Mouse (Mus musculus): ENCODE measurements at regions not wholly inside any gene's neighbourhood (a gene's known extent, or its start where the extent isn't known, plus 50 kb on each side); places are given as distances from the start of the nearest gene placed in this dataset.

GRCm38 (mm10) chr8:96362853-96363445, 474.6 kb upstream of the Got2 start:
- Histone ChIP-seq H3K4me1 (ENCODE audit: insufficient read depth, low read length) (no peaks in the 10 kb centered on the region), H3K4me2 (ENCODE audit: low read depth, low read length) (no peak overlapping the region), H3K9me3 (ENCODE audit: low read length) (no peaks in the 10 kb centered on the region), H3K4me3 (ENCODE audit: low read length) (no peak overlapping the region), H3K36me3 (ENCODE audit: insufficient read depth, low read length) (no peaks in the 10 kb centered on the region), H3K27me3 (ENCODE audit: insufficient read depth, low read length) (no peaks in the 10 kb centered on the region), H3K9ac (replicated peaks; ENCODE audit: low read length) (no peak overlapping the region), H3K27ac (no peak overlapping the region)
- DNase-seq (ENCODE audit: low spot score): peak; percentile 2
- WGBS: 29% methylated on average over 14 of the region's 14 CpGs
- TF ChIP-seq CTCF (IDR thresholded peaks at IDR 0.05; ENCODE audit: low read depth): no peak
- no peak for ATAC-seq

DNA sequence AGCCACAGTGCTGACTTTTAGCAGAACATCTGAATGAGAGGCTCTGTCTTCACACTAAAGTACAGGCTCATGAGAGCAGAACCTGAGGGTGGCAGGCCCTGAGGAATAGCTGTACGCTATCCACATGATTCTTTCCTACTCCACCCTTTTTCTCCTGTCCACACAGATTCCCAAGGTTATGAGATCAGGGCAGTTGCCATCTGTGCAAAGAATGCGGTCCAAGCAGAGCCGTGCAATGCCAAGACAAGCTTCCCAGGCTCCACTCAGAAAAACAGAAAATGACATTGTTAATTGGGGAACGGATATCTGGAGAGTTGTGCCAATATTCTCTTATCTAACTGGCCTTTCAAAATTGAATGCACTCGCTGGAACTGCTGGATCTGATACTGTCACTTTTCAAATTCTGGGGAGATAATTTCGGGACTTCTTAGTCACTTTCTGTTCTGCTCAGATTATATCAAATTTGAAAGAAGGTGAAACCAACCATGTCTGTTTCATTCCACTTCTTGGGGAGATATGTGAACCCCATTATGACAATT, 462.3 kb upstream of the Got2 start:
- H3K27me3 ChIP-seq (ENCODE audit: insufficient read depth, low read length): no peaks in the 10 kb centered on the region
- TF ChIP-seq CTCF (IDR thresholded peaks at IDR 0.05; ENCODE audit: low read depth): no peak
- ATAC-seq (no peak), DNase-seq (ENCODE audit: low spot score) (peak; percentile 23)
- H3K36me3 ChIP-seq (ENCODE audit: insufficient read depth, low read length): no peaks in the 10 kb centered on the region
- no peaks in the 10 kb centered on the region for H3K4me1 ChIP-seq (ENCODE audit: insufficient read depth, low read length)
- H3K9ac ChIP-seq (replicated peaks; ENCODE audit: low read length): no peak overlapping the region
- no peaks in the 10 kb centered on the region for H3K9me3 ChIP-seq (ENCODE audit: low read length)
- no peak overlapping the region for H3K27ac ChIP-seq
- H3K4me2 ChIP-seq (ENCODE audit: low read depth, low read length): no peak overlapping the region
- H3K4me3 ChIP-seq (ENCODE audit: low read length): no peak overlapping the region
- 55% methylated on average over 6 of the region's 6 CpGs for WGBS

DNA sequence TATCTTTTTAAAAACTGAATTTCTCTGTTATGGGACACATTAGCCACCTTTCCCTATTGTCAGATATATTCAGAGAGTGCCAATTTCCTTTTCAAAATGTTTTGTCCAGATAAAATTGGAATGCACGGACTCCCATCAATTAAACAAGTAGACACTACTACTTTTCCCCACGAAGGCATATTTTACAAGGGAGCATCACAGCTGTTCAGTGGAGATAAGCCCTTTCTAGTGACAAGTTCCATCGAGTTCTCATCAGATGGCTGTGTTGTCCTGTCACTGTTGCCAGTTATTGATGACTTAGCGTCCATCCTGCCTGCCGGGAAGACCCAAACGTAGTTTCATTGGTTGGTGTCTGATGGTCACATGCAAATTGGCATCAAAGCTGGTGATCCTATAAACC, 461.2 kb upstream of the Got2 start:
- Histone ChIP-seq H3K9me3 (ENCODE audit: low read length) (no peaks in the 10 kb centered on the region), H3K36me3 (ENCODE audit: insufficient read depth, low read length) (no peaks in the 10 kb centered on the region), H3K27me3 (ENCODE audit: insufficient read depth, low read length) (no peaks in the 10 kb centered on the region), H3K4me3 (ENCODE audit: low read length) (no peak overlapping the region), H3K4me1 (ENCODE audit: insufficient read depth, low read length) (no peaks in the 10 kb centered on the region), H3K9ac (replicated peaks; ENCODE audit: low read length) (no peak overlapping the region), H3K27ac (no peak overlapping the region), H3K4me2 (ENCODE audit: low read depth, low read length) (no peak overlapping the region)
- TF ChIP-seq CTCF (IDR thresholded peaks at IDR 0.05; ENCODE audit: low read depth): no peak
- 72% methylated on average over 6 of the region's 6 CpGs for WGBS
- ATAC-seq (no peak), DNase-seq (ENCODE audit: low spot score) (no peak)

DNA sequence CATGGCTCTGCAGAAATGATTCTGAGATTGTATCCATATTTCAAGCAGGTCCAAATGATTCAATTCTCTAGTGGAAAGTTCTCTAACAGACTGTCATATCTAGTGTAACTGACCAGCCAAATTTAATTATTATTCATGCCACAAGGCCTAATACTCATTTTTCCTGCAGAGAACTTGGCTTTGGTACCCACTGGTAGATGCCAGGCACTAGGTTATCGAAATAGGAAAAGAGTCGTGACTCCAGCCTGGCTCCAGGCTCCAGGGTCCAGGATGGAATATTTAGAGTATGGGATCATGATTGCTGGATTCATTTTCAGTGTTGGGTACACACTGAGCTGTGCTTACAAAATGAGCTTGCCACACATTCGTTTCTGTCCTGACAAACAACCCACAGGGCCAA, 452.4 kb upstream of the Got2 start:
- DNase-seq (ENCODE audit: low spot score) (no peak), ATAC-seq (no peak)
- Histone ChIP-seq H3K4me2 (ENCODE audit: low read depth, low read length) (no peak overlapping the region), H3K4me3 (ENCODE audit: low read length) (no peak overlapping the region), H3K9ac (replicated peaks; ENCODE audit: low read length) (no peak overlapping the region), H3K9me3 (ENCODE audit: low read length) (no peaks in the 10 kb centered on the region), H3K36me3 (ENCODE audit: insufficient read depth, low read length) (no peaks in the 10 kb centered on the region), H3K27ac (no peak overlapping the region), H3K4me1 (ENCODE audit: insufficient read depth, low read length) (no peaks in the 10 kb centered on the region), H3K27me3 (ENCODE audit: insufficient read depth, low read length) (no peaks in the 10 kb centered on the region)
- no peak for TF ChIP-seq CTCF (IDR thresholded peaks at IDR 0.05; ENCODE audit: low read depth)
- WGBS: 65% methylated on average over 3 of the region's 3 CpGs

DNA sequence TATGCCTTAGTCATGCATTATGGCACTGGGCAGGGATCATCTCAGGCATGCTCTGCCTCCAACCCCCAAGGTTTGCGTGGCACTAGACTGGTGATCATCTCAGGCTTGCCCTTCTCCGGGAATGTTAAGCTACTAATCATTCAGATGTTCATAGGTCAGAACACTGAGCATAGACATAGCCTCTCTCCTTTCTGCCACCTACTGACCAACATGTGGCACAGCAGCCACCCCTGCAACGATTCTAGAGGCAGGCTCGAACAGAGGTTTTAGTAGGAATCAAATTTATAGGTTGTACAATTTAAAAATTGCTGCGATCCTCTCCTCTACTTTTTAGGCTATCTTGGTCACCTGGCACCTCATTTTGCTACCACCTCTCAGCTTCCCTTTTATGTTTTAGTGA, 430.0 kb upstream of the Got2 start:
- Histone ChIP-seq H3K9me3 (ENCODE audit: low read length) (no peaks in the 10 kb centered on the region), H3K36me3 (ENCODE audit: insufficient read depth, low read length) (no peaks in the 10 kb centered on the region), H3K27me3 (ENCODE audit: insufficient read depth, low read length) (no peaks in the 10 kb centered on the region), H3K27ac (no peak overlapping the region), H3K4me1 (ENCODE audit: insufficient read depth, low read length) (no peaks in the 10 kb centered on the region), H3K4me3 (ENCODE audit: low read length) (no peak overlapping the region), H3K4me2 (ENCODE audit: low read depth, low read length) (no peak overlapping the region), H3K9ac (replicated peaks; ENCODE audit: low read length) (no peak overlapping the region)
- WGBS: 83% methylated on average over 5 of the region's 5 CpGs
- no peak for ATAC-seq
- no peak for DNase-seq (ENCODE audit: low spot score)
- peak; percentile 42 for TF ChIP-seq CTCF (IDR thresholded peaks at IDR 0.05; ENCODE audit: low read depth)

DNA sequence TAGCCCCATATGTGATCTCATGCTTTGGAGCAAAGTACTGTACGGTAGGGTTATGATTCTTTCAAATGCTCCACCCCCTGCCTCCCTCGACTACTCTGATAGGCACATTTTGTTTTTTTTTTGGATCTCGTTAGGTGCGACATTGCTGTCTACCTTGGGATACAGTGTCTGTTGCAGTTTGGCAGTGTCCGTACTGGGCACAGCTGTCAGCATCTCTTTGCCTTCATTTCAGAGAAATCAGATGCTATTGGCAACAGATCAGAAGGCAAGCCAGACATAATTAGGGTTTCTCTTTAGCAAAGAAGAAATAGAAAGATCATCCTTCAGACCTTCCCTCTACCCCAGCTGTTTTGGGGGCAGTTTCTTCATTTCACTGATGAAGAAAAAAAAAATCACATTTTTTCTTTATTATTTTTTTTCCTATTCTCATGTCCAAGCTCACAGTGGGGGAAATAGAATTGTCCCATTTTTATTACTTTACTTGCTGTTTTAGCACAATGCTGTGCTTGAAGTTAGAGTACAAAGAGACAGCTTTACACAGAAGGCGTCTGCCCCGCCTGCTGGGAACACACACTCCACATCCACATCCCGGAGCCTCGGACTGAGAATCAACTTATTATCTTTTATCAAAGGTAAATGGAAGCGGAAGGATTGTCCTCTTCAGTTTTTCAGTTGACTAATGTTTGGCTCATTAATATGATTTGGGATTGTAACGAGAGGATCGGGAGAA, 420.8 kb upstream of the Got2 start:
- H3K9ac ChIP-seq (replicated peaks; ENCODE audit: low read length): no peak overlapping the region
- H3K4me3 ChIP-seq (ENCODE audit: low read length): no peak overlapping the region
- ATAC-seq: no peak
- 59% methylated on average over 12 of the region's 12 CpGs for WGBS
- no peak overlapping the region for H3K27ac ChIP-seq
- H3K9me3 ChIP-seq (ENCODE audit: low read length): no peaks in the 10 kb centered on the region
- H3K4me2 ChIP-seq (ENCODE audit: low read depth, low read length): no peak overlapping the region
- no peaks in the 10 kb centered on the region for H3K4me1 ChIP-seq (ENCODE audit: insufficient read depth, low read length)
- H3K27me3 ChIP-seq (ENCODE audit: insufficient read depth, low read length): no peaks in the 10 kb centered on the region
- H3K36me3 ChIP-seq (ENCODE audit: insufficient read depth, low read length): no peaks in the 10 kb centered on the region
- TF ChIP-seq CTCF (IDR thresholded peaks at IDR 0.05; ENCODE audit: low read depth): no peak
- DNase-seq (ENCODE audit: low spot score): peak; percentile 9

GRCm38 (mm10) chr8:96296643-96297042, 408.3 kb upstream of the Got2 start:
- no peak for DNase-seq (ENCODE audit: low spot score)
- Histone ChIP-seq H3K27ac (no peak overlapping the region), H3K36me3 (ENCODE audit: insufficient read depth, low read length) (no peaks in the 10 kb centered on the region), H3K9me3 (ENCODE audit: low read length) (no peaks in the 10 kb centered on the region), H3K4me2 (ENCODE audit: low read depth, low read length) (no peak overlapping the region), H3K4me3 (ENCODE audit: low read length) (no peak overlapping the region), H3K9ac (replicated peaks; ENCODE audit: low read length) (no peak overlapping the region), H3K27me3 (ENCODE audit: insufficient read depth, low read length) (no peaks in the 10 kb centered on the region), H3K4me1 (ENCODE audit: insufficient read depth, low read length) (no peaks in the 10 kb centered on the region)
- 70% methylated on average over 4 of the region's 4 CpGs for WGBS
- TF ChIP-seq CTCF (IDR thresholded peaks at IDR 0.05; ENCODE audit: low read depth): no peak
- no peak for ATAC-seq
